Mouse (Mus musculus): Measurements from ENCODE around the gene Prelid1. TPM values are rescaled to one million over a fixed set of nuclear protein-coding genes. Genes with fewer than 3 reads are reported as not detected.

The Prelid1 gene
- total RNA-seq (2021) = 100 to 1,000 TPM; 180 TPM

- intact Hi-C loops (cut with DNase I) = no loop called here
- DNase-seq (ENCODE audit: extremely low spot score in 1 of 2, low spot score in 2 of 2) = no peak
Measured at GRCm38 (mm10) chr13:55319931-55320533, at the start of gene Prelid1. TSS of gene Prelid1 (plus strand) at chr13:55320500.

GRCm38 (mm10) chr13:55277203-55277602, 43.1 kb upstream of the Prelid1 start:
- intact Hi-C loops (cut with DNase I) = no loop called here
- no peak for DNase-seq (ENCODE audit: extremely low spot score in 1 of 2, low spot score in 2 of 2)

- intact Hi-C loops (cut with DNase I) = no loop called here
- DNase-seq (ENCODE audit: extremely low spot score in 1 of 2, low spot score in 2 of 2) = no peak
Measured at GRCm38 (mm10) chr13:55277646-55278045, 42.7 kb upstream of the Prelid1 start.

GRCm38 (mm10) chr13:55288854-55289253, 31.4 kb upstream of the Prelid1 start:
- DNase-seq (ENCODE audit: extremely low spot score in 1 of 2, low spot score in 2 of 2) = no peak
- intact Hi-C loops (cut with DNase I) = no loop called here

GRCm38 (mm10) chr13:55296760-55297159, 23.5 kb upstream of the Prelid1 start:
- no peak for DNase-seq (ENCODE audit: extremely low spot score in 1 of 2, low spot score in 2 of 2)
- intact Hi-C loops (cut with DNase I) = no loop called here

GRCm38 (mm10) chr13:55300913-55301312, 19.4 kb upstream of the Prelid1 start:
- intact Hi-C loops (cut with DNase I) = loop anchor here (5.0 kb wide), 1 partner anchor 39 kb away; no protein-coding TSS in a partner anchor
- DNase-seq (ENCODE audit: extremely low spot score in 1 of 2, low spot score in 2 of 2) = no peak

- no peak for DNase-seq (ENCODE audit: extremely low spot score in 1 of 2, low spot score in 2 of 2)
- intact Hi-C loops (cut with DNase I) = no loop called here
Measured at GRCm38 (mm10) chr13:55312028-55312630, 8.2 kb upstream of the Prelid1 start.

- intact Hi-C loops (cut with DNase I) = no loop called here
Measured at GRCm38 (mm10) chr13:55313051-55313450, 7.2 kb upstream of the Prelid1 start.

GRCm38 (mm10) chr13:55314891-55315412, 5.3 kb upstream of the Prelid1 start:
- intact Hi-C loops (cut with DNase I) = no loop called here
- no peak for DNase-seq (ENCODE audit: extremely low spot score in 1 of 2, low spot score in 2 of 2)

More at GRCm38 (mm10) chr13:55313051-55313450, 7.2 kb upstream of the Prelid1 start:
- no peak for DNase-seq (ENCODE audit: extremely low spot score in 1 of 2, low spot score in 2 of 2)

GRCm38 (mm10) chr13:55318351-55318750, 1.9 kb upstream of the Prelid1 start:
- intact Hi-C loops (cut with DNase I) = no loop called here
- no peak for DNase-seq (ENCODE audit: extremely low spot score in 1 of 2, low spot score in 2 of 2)

- peak; percentile 83 to 93 for DNase-seq (ENCODE audit: extremely low spot score in 1 of 2, low spot score in 2 of 2)
- intact Hi-C loops (cut with DNase I) = no loop called here
Measured at GRCm38 (mm10) chr13:55321434-55322129, 1.3 kb downstream of the Prelid1 start, which contains the start of gene Rab24. TSS of gene Rab24 (minus strand) at chr13:55321946.

- DNase-seq (ENCODE audit: extremely low spot score in 1 of 2, low spot score in 2 of 2) = peak in 1 of 2 experiments; percentile 49
- intact Hi-C loops (cut with DNase I) = no loop called here
Measured at GRCm38 (mm10) chr13:55322130-55322825, 2.0 kb downstream of the Prelid1 start.

GRCm38 (mm10) chr13:55325596-55325995, 5.3 kb downstream of the Prelid1 start:
- no peak for DNase-seq (ENCODE audit: extremely low spot score in 1 of 2, low spot score in 2 of 2)
- intact Hi-C loops (cut with DNase I) = no loop called here

GRCm38 (mm10) chr13:55327169-55327568, 6.9 kb downstream of the Prelid1 start:
- DNase-seq (ENCODE audit: extremely low spot score in 1 of 2, low spot score in 2 of 2) = no peak
- intact Hi-C loops (cut with DNase I) = no loop called here

GRCm38 (mm10) chr13:55327633-55328032, 7.3 kb downstream of the Prelid1 start:
- DNase-seq (ENCODE audit: extremely low spot score in 1 of 2, low spot score in 2 of 2) = peak; percentile 89
- intact Hi-C loops (cut with DNase I) = no loop called here

GRCm38 (mm10) chr13:55328171-55328570, 7.9 kb downstream of the Prelid1 start:
- DNase-seq (ENCODE audit: extremely low spot score in 1 of 2, low spot score in 2 of 2) = no peak
- intact Hi-C loops (cut with DNase I) = no loop called here

- DNase-seq (ENCODE audit: extremely low spot score in 1 of 2, low spot score in 2 of 2) = no peak
- intact Hi-C loops (cut with DNase I) = no loop called here
Measured at GRCm38 (mm10) chr13:55328641-55329040, 8.3 kb downstream of the Prelid1 start.

- peak in 1 of 2 experiments; percentile 68 for DNase-seq (ENCODE audit: extremely low spot score in 1 of 2, low spot score in 2 of 2)
- intact Hi-C loops (cut with DNase I) = no loop called here
Measured at GRCm38 (mm10) chr13:55329109-55329682, 8.9 kb downstream of the Prelid1 start.
